Mouse (Mus musculus): Measurements from ENCODE around the gene Rtkn.

Gene Rtkn

DNA sequence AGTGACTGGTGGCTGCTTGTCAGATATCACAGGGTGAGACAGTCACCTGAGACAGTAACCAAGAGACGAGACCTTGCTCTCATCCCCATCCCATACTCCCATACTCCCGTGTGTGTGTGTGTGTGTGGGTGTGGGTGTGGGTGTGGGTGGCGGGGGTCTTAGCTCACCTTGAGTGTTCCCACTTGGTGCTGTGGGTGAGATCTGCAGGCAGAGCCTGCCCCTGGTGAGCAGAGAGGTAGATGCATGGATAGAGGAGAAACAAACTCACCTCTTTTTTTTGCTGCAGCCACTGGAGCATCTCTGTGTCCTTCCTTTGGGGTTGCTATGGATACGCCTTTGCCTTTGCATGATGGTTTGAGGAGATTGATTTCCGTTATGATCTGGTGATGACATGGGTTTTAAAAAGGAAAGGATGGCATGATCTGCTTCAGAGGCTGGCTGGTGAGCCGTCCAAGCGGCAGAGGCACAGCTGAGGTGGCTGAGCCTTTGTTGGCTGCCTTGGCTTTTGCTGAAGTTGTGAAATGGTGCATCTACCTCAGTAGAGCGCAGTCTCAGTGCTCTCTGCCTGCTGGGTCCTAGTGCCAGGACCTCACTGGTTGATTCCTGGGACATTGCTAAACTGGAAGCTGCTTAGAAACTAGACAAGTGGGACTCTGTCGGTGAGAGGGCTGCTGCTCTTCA, 37.1 kb downstream of the Rtkn start:
- peak; percentile 67 to 76 for DNase-seq (ENCODE audit: low spot score in 2 of 2)

DNA sequence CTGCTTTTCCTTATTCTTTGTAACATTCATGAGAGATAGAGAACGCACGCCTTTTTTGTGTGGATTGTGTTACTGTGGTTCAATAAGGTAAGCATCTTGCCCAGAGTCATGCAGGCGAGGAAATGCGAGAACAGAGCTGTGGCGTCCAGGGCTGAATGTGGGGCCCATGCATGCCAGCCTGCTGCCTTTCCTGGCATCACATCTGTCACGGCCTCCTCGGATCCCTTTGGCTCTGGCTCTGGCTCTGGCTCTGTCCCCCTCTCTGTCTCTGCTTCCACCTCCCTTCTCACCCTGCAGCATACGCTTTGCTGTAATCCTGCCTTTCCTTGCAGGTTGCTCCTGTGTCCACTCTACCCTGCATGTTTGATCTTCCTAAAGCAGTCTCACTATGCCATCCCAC, 40.7 kb downstream of the Rtkn start:
- no peak for DNase-seq (ENCODE audit: low spot score in 2 of 2)

DNA sequence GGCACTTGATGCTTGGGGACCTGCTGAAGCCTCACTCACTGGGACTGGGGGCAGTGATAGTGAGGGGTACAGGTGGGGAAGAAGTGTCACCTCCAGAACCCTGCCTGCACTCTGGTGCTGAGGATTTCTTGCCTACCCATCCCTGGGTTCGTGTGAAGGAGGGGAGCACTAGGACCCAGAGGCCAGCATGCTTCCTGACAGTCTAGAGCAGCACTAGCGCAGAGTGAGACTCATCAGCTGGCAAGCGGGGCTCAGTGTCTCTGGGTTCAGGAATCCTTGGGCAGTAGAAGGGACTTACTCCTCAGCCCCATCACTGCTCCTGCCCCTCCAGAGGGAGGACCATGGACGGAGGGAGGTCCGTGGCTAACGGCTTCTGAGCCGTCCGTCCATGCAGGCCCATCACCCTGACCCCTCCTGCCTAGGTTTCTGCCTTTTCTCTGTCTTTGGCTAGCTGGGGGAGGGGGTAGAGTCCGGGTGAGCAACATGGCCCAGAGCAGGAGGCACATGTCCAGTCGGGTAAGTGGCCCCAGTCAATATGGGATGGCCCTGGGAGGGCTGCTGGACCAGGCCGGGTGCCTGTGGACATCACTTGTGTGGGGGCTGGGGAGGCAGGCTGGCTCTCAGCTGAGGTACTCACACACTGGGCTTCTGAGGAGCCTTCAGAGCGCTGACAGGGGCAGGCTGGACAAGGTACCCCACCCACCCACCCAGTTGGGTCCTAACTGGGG, 44.3 kb downstream of the Rtkn start:
- DNase-seq (ENCODE audit: low spot score in 2 of 2) = peak; percentile 80 to 81

DNA sequence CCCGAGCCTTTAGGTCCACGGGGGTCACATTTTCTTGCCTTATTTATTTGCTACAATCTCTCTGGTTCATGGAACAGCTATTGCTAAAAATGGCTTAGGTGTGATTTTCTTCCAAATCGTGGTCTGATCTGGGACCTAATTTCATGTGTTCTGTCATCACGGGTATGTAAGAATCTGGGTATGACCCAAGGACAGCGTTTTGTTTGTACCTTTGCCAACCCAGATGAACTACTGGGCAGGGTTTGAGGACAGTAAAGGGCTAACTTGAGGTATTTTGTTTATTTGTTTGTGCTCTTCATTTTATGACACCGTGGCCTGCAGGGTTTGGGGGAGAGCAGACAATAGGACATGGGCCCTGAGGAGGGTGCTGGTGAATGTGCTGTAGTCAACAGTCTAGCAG, 45.3 kb downstream of the Rtkn start:
- no peak for DNase-seq (ENCODE audit: low spot score in 2 of 2)

DNA sequence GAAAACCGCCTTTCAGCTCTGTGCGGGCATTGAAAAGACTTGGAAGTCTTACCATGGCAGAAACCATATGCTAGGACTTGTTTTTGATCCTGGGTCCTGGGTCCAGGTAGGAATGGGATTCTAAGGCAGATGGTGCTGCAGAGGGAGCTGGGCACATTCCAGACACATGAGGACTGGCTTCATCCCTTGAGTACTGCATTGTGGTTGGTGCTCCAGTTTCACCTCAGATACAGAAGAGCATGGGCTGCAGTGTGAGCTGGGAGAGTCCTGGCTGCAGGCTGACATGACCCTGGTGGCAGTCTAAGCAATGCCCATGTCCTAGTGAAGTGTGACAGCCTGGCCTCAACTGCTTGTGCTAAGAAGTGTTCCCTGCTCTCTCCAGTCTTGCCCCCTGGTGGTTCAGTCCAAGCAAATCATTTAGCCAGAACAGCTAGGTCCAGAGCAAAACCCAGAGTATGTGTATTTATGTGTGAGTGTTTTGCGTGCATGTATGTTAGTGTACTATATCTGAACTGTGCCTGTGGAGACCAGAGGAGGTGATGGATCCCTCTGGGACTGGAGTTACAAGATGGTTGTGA, 49.7 kb downstream of the Rtkn start:
- no peak for DNase-seq (ENCODE audit: low spot score in 2 of 2)

DNA sequence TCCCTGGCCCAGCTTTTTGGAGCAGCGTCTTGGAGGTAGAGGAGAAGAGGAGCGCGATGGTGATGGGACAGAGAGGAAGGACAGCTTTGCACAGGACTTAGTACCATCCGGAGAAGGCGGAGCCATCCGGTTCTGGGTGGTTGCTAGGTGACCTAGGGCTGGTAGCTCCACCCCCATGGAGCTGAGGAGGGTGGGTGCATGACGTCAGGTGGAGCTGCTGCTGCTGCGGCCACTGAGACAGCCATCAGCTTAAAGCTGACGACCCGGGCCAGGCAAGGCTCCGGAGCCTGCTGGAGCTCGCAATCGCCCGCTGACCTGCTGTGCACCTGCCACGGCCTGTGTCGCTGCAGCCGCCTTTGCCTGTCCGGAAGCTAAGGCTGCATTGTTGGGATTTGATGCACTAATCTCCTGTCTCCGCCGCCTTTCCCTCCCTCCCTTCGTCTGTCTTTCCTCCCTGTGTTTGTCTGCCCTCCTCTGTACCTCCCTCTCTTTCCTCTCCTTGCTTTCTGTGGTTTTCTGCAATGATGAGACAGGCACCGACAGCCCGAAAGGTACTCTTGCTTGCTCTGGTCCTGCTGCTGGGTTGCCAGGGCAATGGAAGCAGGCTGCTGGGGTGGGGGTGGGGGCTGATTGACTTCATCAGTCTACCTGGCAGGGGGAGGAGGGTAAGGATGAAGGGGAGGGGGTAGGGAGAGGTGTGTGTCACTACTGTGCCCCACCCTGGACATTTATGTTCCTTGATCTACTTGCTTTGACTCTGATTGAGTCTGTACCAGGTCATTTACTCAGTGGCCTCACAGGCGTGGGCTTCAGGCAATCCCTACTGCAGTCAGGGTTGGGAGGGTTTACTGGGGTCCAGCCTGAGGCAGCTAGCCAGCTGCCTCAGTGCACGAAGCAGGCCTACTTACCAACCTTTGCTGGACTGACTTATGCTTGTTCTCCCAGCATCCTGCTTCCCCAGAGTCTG, 50.9 kb downstream of the Rtkn start:
- peak; percentile 87 to 94 for DNase-seq (ENCODE audit: low spot score in 2 of 2)

DNA sequence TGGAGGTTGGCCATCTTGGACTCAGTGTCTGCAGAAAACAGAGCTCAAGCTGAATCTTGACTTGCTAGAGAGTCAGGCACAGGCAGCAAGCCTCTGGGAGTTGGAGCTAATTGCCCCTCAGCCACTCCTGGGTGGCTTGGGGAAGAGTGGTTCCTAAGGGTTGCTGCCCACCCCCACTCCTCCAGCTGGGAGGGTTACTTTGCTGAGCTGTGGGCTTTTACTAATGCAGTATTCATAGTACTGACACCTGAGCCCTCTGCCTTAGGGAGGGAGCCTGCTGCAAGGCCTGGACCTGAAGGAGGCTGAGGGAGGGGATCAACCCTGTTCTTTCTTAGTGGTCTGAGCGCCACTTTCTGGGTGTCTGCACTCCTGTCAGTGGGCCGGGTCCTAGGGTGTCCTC, 51.7 kb downstream of the Rtkn start:
- no peak for DNase-seq (ENCODE audit: low spot score in 2 of 2)

DNA sequence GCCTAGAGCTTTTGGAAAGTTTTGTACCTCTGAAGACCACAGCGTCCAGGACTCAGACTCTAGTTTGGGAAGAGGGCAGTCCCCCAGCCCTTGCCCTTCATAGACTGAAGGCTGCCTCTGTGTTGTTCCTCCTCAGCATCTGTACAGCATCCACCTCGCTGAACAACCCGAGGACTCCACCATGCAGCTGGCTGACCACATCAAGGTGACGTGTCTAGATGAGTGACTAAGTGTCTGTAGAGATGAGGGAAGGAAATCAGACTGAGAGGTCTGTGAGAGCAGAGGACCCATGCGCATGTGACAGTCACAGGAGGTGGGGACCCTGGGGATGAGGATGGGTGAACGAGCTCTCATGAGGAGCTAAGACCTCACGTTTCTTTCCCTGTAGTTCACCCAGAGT, 58.3 kb downstream of the Rtkn start:
- DNase-seq (ENCODE audit: low spot score in 2 of 2) = no peak

DNA sequence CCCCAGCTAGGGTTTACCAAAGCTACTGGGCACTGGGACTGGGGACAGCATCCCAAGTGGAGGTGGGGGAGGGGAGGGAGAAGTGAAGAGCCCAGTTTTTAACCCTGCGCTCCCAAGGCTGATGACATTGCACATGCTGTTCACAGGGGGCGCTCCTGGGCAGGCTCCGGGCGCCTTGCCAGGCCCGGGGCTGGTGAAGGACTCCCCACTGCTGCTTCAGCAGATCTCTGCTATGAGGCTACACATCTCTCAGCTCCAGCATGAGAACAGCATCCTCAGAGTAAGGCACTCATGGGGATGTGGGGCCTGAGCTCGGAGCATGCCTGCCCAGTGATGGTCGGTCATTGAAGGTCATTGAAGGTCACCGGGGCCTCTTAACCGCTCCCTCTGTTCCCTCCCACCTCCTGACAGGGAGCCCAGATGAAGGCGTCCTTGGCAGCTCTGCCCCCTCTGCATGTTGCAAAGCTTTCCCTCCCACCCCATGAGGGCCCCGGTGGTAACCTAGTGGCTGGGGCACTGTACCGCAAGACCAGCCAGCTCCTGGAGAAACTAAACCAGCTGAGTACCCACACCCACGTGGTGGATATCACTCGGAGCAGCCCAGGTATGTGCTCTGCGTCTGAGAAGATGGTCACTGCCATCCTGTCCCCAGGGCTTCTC, 62.2 kb downstream of the Rtkn start:
- peak; percentile 45 to 57 for DNase-seq (ENCODE audit: low spot score in 2 of 2)
